Mouse (Mus musculus): ENCODE data around the gene Il17a. TPM values are rescaled to one million over a fixed set of nuclear protein-coding genes. Genes with fewer than 3 reads are reported as not detected.
"Not testable (repeated sequence)": the region's sequence is repeated elsewhere in the genome, so short reads cannot be mapped to it uniquely, and the experiment has no call there.

Il17a gene
- polyA plus RNA-seq, 1 experiment from 2014 or later, result not detected

- no peak overlapping the region for H3K9ac ChIP-seq (ENCODE audit: low read depth, low read length)
- no peak overlapping the region for H3K27ac ChIP-seq
- H3K4me1 ChIP-seq (replicated peaks; ENCODE audit: insufficient read depth, low read length), result no peaks in the 10 kb centered on the region
- WGBS, result 72% methylated on average over 3 of the region's 3 CpGs
- no peak overlapping the region for H3K4me3 ChIP-seq (replicated peaks; ENCODE audit: low read depth, low read length)
- H3K9me3 ChIP-seq (replicated peaks; ENCODE audit: low read length), result no peaks in the 10 kb centered on the region
- ATAC-seq (replicated peaks; ENCODE audit: low FRiP score, low read depth) (no peak), DNase-seq (ENCODE audit: low spot score) (no peak)
- no peaks in the 10 kb centered on the region for H3K36me3 ChIP-seq (ENCODE audit: insufficient read depth, low read length)
- no peak overlapping the region for H3K4me2 ChIP-seq (ENCODE audit: low read length)
- no peaks in the 10 kb centered on the region for H3K27me3 ChIP-seq (ENCODE audit: insufficient read depth, low read length)
- no peak for TF ChIP-seq CTCF (IDR thresholded peaks at IDR 0.05; ENCODE audit: low read depth)
Observed at GRCm38 (mm10) chr1:20757586-20757985, 26.9 kb downstream of the Il17a start.

- DNase-seq (ENCODE audit: low spot score), result no peak
- H3K9ac ChIP-seq (ENCODE audit: low read depth, low read length), result no peak overlapping the region
- H3K4me1 ChIP-seq (replicated peaks; ENCODE audit: insufficient read depth, low read length), result no peaks in the 10 kb centered on the region
- no peak overlapping the region for H3K27ac ChIP-seq
- H3K9me3 ChIP-seq (replicated peaks; ENCODE audit: low read length), result no peaks in the 10 kb centered on the region
- H3K36me3 ChIP-seq (ENCODE audit: insufficient read depth, low read length), result no peaks in the 10 kb centered on the region
- no peak for ATAC-seq (replicated peaks; ENCODE audit: low FRiP score, low read depth)
- no peak overlapping the region for H3K4me2 ChIP-seq (ENCODE audit: low read length)
- no peak for TF ChIP-seq CTCF (IDR thresholded peaks at IDR 0.05; ENCODE audit: low read depth)
- H3K27me3 ChIP-seq (ENCODE audit: insufficient read depth, low read length), result no peaks in the 10 kb centered on the region
- 77% methylated on average over 10 of the region's 10 CpGs for WGBS
- no peak overlapping the region for H3K4me3 ChIP-seq (replicated peaks; ENCODE audit: low read depth, low read length)
Observed at GRCm38 (mm10) chr1:20759799-20760198, 29.1 kb downstream of the Il17a start.

GRCm38 (mm10) chr1:20760331-20760730, 29.6 kb downstream of the Il17a start:
- Histone ChIP-seq H3K4me2 (ENCODE audit: low read length) (no peak overlapping the region), H3K36me3 (ENCODE audit: insufficient read depth, low read length) (no peaks in the 10 kb centered on the region), H3K9me3 (replicated peaks; ENCODE audit: low read length) (no peaks in the 10 kb centered on the region), H3K9ac (ENCODE audit: low read depth, low read length) (no peak overlapping the region), H3K27ac (no peak overlapping the region), H3K4me3 (replicated peaks; ENCODE audit: low read depth, low read length) (no peak overlapping the region), H3K27me3 (ENCODE audit: insufficient read depth, low read length) (no peaks in the 10 kb centered on the region), H3K4me1 (replicated peaks; ENCODE audit: insufficient read depth, low read length) (no peaks in the 10 kb centered on the region)
- no peak for TF ChIP-seq CTCF (IDR thresholded peaks at IDR 0.05; ENCODE audit: low read depth)
- DNase-seq (ENCODE audit: low spot score) (no peak), ATAC-seq (replicated peaks; ENCODE audit: low FRiP score, low read depth) (no peak)
- 83% methylated on average over 5 of the region's 5 CpGs for WGBS

GRCm38 (mm10) chr1:20761411-20761810, 30.7 kb downstream of the Il17a start:
- TF ChIP-seq CTCF (IDR thresholded peaks at IDR 0.05; ENCODE audit: low read depth), result no peak
- H3K36me3 ChIP-seq (ENCODE audit: insufficient read depth, low read length), result no peaks in the 10 kb centered on the region
- no peak overlapping the region for H3K4me3 ChIP-seq (replicated peaks; ENCODE audit: low read depth, low read length)
- no peak overlapping the region for H3K4me2 ChIP-seq (ENCODE audit: low read length)
- ATAC-seq (replicated peaks; ENCODE audit: low FRiP score, low read depth), result no peak
- no peaks in the 10 kb centered on the region for H3K9me3 ChIP-seq (replicated peaks; ENCODE audit: low read length)
- 70% methylated on average over 4 of the region's 4 CpGs for WGBS
- H3K27ac ChIP-seq, result no peak overlapping the region
- H3K27me3 ChIP-seq (ENCODE audit: insufficient read depth, low read length), result no peaks in the 10 kb centered on the region
- no peak for DNase-seq (ENCODE audit: low spot score)
- no peaks in the 10 kb centered on the region for H3K4me1 ChIP-seq (replicated peaks; ENCODE audit: insufficient read depth, low read length)
- no peak overlapping the region for H3K9ac ChIP-seq (ENCODE audit: low read depth, low read length)

GRCm38 (mm10) chr1:20766526-20766925, 35.8 kb downstream of the Il17a start:
- Histone ChIP-seq H3K4me3 (replicated peaks; ENCODE audit: low read depth, low read length) (no peak overlapping the region), H3K27ac (no peak overlapping the region), H3K4me2 (ENCODE audit: low read length) (no peak overlapping the region), H3K27me3 (ENCODE audit: insufficient read depth, low read length) (no peaks in the 10 kb centered on the region), H3K9ac (ENCODE audit: low read depth, low read length) (no peak overlapping the region), H3K36me3 (ENCODE audit: insufficient read depth, low read length) (no peaks in the 10 kb centered on the region), H3K9me3 (replicated peaks; ENCODE audit: low read length) (no peaks in the 10 kb centered on the region), H3K4me1 (replicated peaks; ENCODE audit: insufficient read depth, low read length) (no peaks in the 10 kb centered on the region)
- WGBS, result 49% methylated on average over 6 of the region's 6 CpGs
- DNase-seq (ENCODE audit: low spot score) (peak; percentile 50), ATAC-seq (replicated peaks; ENCODE audit: low FRiP score, low read depth) (no peak)
- TF ChIP-seq CTCF (IDR thresholded peaks at IDR 0.05; ENCODE audit: low read depth), result no peak

- not testable (repeated sequence) for H3K9me3 ChIP-seq (replicated peaks; ENCODE audit: low read length); DNase-seq (ENCODE audit: low spot score); H3K4me3 ChIP-seq (replicated peaks; ENCODE audit: low read depth, low read length); H3K36me3 ChIP-seq (ENCODE audit: insufficient read depth, low read length); H3K27ac ChIP-seq; H3K27me3 ChIP-seq (ENCODE audit: insufficient read depth, low read length); H3K4me2 ChIP-seq (ENCODE audit: low read length); H3K9ac ChIP-seq (ENCODE audit: low read depth, low read length); H3K4me1 ChIP-seq (replicated peaks; ENCODE audit: insufficient read depth, low read length); ATAC-seq (replicated peaks; ENCODE audit: low FRiP score, low read depth)
- 84% methylated on average over 4 of the region's 4 CpGs for WGBS
Observed at GRCm38 (mm10) chr1:20774026-20774730, 43.5 kb downstream of the Il17a start.

GRCm38 (mm10) chr1:20778366-20778765, 47.7 kb downstream of the Il17a start:
- H3K36me3 ChIP-seq (ENCODE audit: insufficient read depth, low read length), result no peaks in the 10 kb centered on the region
- ATAC-seq (replicated peaks; ENCODE audit: low FRiP score, low read depth) (no peak), DNase-seq (ENCODE audit: low spot score) (no peak)
- H3K4me1 ChIP-seq (replicated peaks; ENCODE audit: insufficient read depth, low read length), result no peaks in the 10 kb centered on the region
- H3K27ac ChIP-seq, result no peak overlapping the region
- no peak overlapping the region for H3K4me3 ChIP-seq (replicated peaks; ENCODE audit: low read depth, low read length)
- no peak overlapping the region for H3K4me2 ChIP-seq (ENCODE audit: low read length)
- WGBS, result 89% methylated on average over 2 of the region's 2 CpGs
- no peaks in the 10 kb centered on the region for H3K27me3 ChIP-seq (ENCODE audit: insufficient read depth, low read length)
- no peak for TF ChIP-seq CTCF (IDR thresholded peaks at IDR 0.05; ENCODE audit: low read depth)
- H3K9ac ChIP-seq (ENCODE audit: low read depth, low read length), result no peak overlapping the region
- H3K9me3 ChIP-seq (replicated peaks; ENCODE audit: low read length), result no peaks in the 10 kb centered on the region; the same call in 1 of the 2 replicates

MicroRNAs within 50 kb of the gene (microRNA counts, 519-probe panel; counts per million panel counts)
- 330 counts per million, percentile 68 among the panel's probes with 10 or more counts for microRNA mmu-miR-133b

Small RNA genes lying within 50 kb of the gene (microRNA-seq; reads per million reads assigned to microRNA genes)
- gene Mir133b, result not detected

Other genes starting within 250 kb of the Il17a start
- 6.4 and 7.0 TPM in 2 replicates for gene Pkhd1, start 112.8 kb upstream of the Il17a start, polyA plus RNA-seq (2015; fragmentation: Nextera tagmentation; extraction: Ambion mirVana)
- not detected in 2 replicates for gene Il17f, start 59.7 kb downstream of the Il17a start, polyA plus RNA-seq (2015; fragmentation: Nextera tagmentation; extraction: Ambion mirVana)
- gene Mcm3, start 89.4 kb downstream of the Il17a start, polyA plus RNA-seq (2015; fragmentation: Nextera tagmentation; extraction: Ambion mirVana), result 68.5 and 84.4 TPM in 2 replicates
- gene Paqr8, start 159.7 kb downstream of the Il17a start, polyA plus RNA-seq (2015; fragmentation: Nextera tagmentation; extraction: Ambion mirVana), result 2.1 and 2.6 TPM in 2 replicates
- 2.0 and 2.7 TPM in 2 replicates for gene Efhc1, start 220.7 kb downstream of the Il17a start, polyA plus RNA-seq (2015; fragmentation: Nextera tagmentation; extraction: Ambion mirVana)

All from kidney, postnatal 0 days (tissue).